Mouse (Mus musculus) bone marrow macrophage, adult 2 months (primary cell): Measurements from ENCODE around the gene Lrrc28.

Source experiments
- CTCF ChIP-seq: IDR thresholded peaks from 2 replicates; pipeline ENCODE4 v1.5.1; 2012; ENCODE audit warnings: low read depth, mild to moderate bottlenecking, low read length, moderate library complexity
- POLR2A ChIP-seq: IDR thresholded peaks from 2 replicates; pipeline ENCODE4 v1.6.1; 2012; ENCODE audit warnings: mild to moderate bottlenecking, low read depth, low read length, borderline replicate concordance

- no peak for TF ChIP-seq CTCF
- no peak for TF ChIP-seq POLR2A
Observed at GRCm38 (mm10) chr7:67499516-67499915, 145.6 kb downstream of the Lrrc28 start.
